Mouse (Mus musculus) neural tube, embryonic 14.5 days (tissue): ENCODE measurements around the gene Islr. TPM values are rescaled to one million over a fixed set of nuclear protein-coding genes. Genes with fewer than 3 reads are reported as not detected.

Experiments used
- ATAC-seq: fragments of 200-750 bp; cut with Nextera tagmentation; 2 replicates; pipeline ENCODE4 v1.8.0; 2017; ENCODE audit warnings: low read depth, mild to moderate bottlenecking, moderate TSS enrichment, moderate library complexity
- H3K27ac ChIP-seq: fragments of 300-500 bp; sonication (generic); 2 replicates; pipeline ENCODE4 v1.5.1; 2014; ENCODE audit warnings: low read depth, mild to moderate bottlenecking, control low read depth, low read length, moderate library complexity, mixed read lengths
- H3K27me3 ChIP-seq: fragments of 300-500 bp; sonication (generic); 2 replicates; pipeline ENCODE4 v1.6.1; 2014; ENCODE audit warnings: low read length; ENCODE audit not compliant: control insufficient read depth, insufficient read depth
- H3K36me3 ChIP-seq: fragments of 300-500 bp; sonication (generic); 2 replicates; pipeline ENCODE4 v1.6.1; 2014; ENCODE audit warnings: low read length, mixed read lengths; ENCODE audit not compliant: control insufficient read depth, insufficient read depth
- H3K4me1 ChIP-seq: fragments of 300-500 bp; sonication (generic); 2 replicates; pipeline ENCODE4 v1.6.1; 2014; ENCODE audit warnings: low read length; ENCODE audit not compliant: control insufficient read depth, insufficient read depth
- H3K4me2 ChIP-seq: fragments of 300-500 bp; sonication (generic); 2 replicates; pipeline ENCODE4 v1.6.1; 2014; ENCODE audit warnings: mild to moderate bottlenecking, low read depth, low read length, control low read depth
- H3K4me3 ChIP-seq: fragments of 300-500 bp; sonication (generic); 2 replicates; pipeline ENCODE4 v1.5.1; 2014; ENCODE audit warnings: low read depth, low read length, control low read depth, mixed read lengths
- H3K9ac ChIP-seq: fragments of 300-500 bp; sonication (generic); replicated peaks from 2 replicates; pipeline ENCODE4 v1.6.1; 2014; ENCODE audit warnings: low read depth, mild to moderate bottlenecking, control low read depth, low read length, mixed read lengths
- H3K9me3 ChIP-seq: fragments of 300-500 bp; sonication (generic); 2 replicates; pipeline ENCODE4 v1.6.1; 2016; ENCODE audit warnings: low read length; ENCODE audit not compliant: control insufficient read depth
- WGBS: fragments of 180-500 bp; shearing (Covaris S2); extraction: QIAGEN DNeasy Blood & Tissue Kit; methylation state at CpG from one replicate; pipeline ENCODE4 v1.1.7; 2014; 5-methylcytosine and 5-hydroxymethylcytosine counted together
- polyA plus RNA-seq: library from polyadenylated mRNA; unstranded; fragments of >200 nt; fragmentation: Nextera tagmentation; extraction: Ambion mirVana; gene quantifications from 2 replicates; pipeline ENCODE4 v1.2.1, GENCODE M21; 2014

The Islr gene
- polyA plus RNA-seq, 1 experiment from 2014 or later = 1.5 TPM

- Histone ChIP-seq H3K27me3 (no peaks in the 10 kb centered on the region), H3K9me3 (no peaks in the 10 kb centered on the region), H3K4me1 (peaks cover 34% of the 10 kb centered on the region), H3K36me3 (no peaks in the 10 kb centered on the region), H3K4me3 (no peak overlapping the region), H3K9ac (no peak overlapping the region), H3K27ac (no peak overlapping the region), H3K4me2 (no peak overlapping the region)
- no peak for ATAC-seq
- WGBS = 26% methylated on average over 7 of the region's 7 CpGs
Measured at GRCm38 (mm10) chr9:58116024-58116651, 88.0 kb downstream of the Islr start.

GRCm38 (mm10) chr9:58115297-58115925 lies 88.7 kb downstream of the Islr start:
- H3K27ac ChIP-seq = no peak overlapping the region
- no peaks in the 10 kb centered on the region for H3K9me3 ChIP-seq
- ATAC-seq = no peak
- no peak overlapping the region for H3K4me3 ChIP-seq
- peaks cover 39% of the 10 kb centered on the region for H3K4me1 ChIP-seq
- no peak overlapping the region for H3K9ac ChIP-seq
- H3K4me2 ChIP-seq = no peak overlapping the region
- no peaks in the 10 kb centered on the region for H3K36me3 ChIP-seq
- H3K27me3 ChIP-seq = no peaks in the 10 kb centered on the region
- 12% methylated on average over 7 of the region's 7 CpGs for WGBS

- Histone ChIP-seq H3K4me2 (0 out of 2 replicates have a peak overlapping the region, but pooled peaks have one; percentile 15), H3K27me3 (no peaks in the 10 kb centered on the region), H3K27ac (peak overlapping the region; percentile 90; the same call in 1 of the 2 replicates), H3K4me3 (no peak overlapping the region), H3K9me3 (no peaks in the 10 kb centered on the region), H3K36me3 (no peaks in the 10 kb centered on the region), H3K9ac (no peak overlapping the region; the same call in 1 of the 2 replicates), H3K4me1 (peaks cover 40% of the 10 kb centered on the region)
- 3% methylated on average over 9 of the region's 9 CpGs for WGBS
- ATAC-seq = no peak
Measured at GRCm38 (mm10) chr9:58114019-58114418, 90.1 kb downstream of the Islr start.

- Histone ChIP-seq H3K4me2 (peak overlapping the region; percentile 15; the same call in 1 of the 2 replicates), H3K27me3 (no peaks in the 10 kb centered on the region), H3K4me3 (no peak overlapping the region), H3K9me3 (no peaks in the 10 kb centered on the region), H3K36me3 (no peaks in the 10 kb centered on the region), H3K9ac (peak overlapping the region; percentile 32), H3K27ac (peak overlapping the region; percentile 90), H3K4me1 (peaks cover 40% of the 10 kb centered on the region)
- ATAC-seq = peak; percentile 71
- 1% methylated on average over 22 of the region's 22 CpGs for WGBS
Measured at GRCm38 (mm10) chr9:58113279-58113884, 90.7 kb downstream of the Islr start.

- 0% methylated on average over 6 of the region's 6 CpGs for WGBS
- Histone ChIP-seq H3K4me1 (peaks cover 40% of the 10 kb centered on the region), H3K27me3 (no peaks in the 10 kb centered on the region)
Measured at GRCm38 (mm10) chr9:58112866-58113278, 91.2 kb downstream of the Islr start.

GRCm38 (mm10) chr9:58112321-58112751 lies 91.8 kb downstream of the Islr start:
- Histone ChIP-seq H3K36me3 (no peaks in the 10 kb centered on the region), H3K27ac (peak overlapping the region; percentile 90), H3K4me2 (peak overlapping the region; percentile 15; the same call in 1 of the 2 replicates), H3K4me1 (peaks cover 40% of the 10 kb centered on the region), H3K9ac (0 out of 2 replicates have a peak overlapping the region, but pooled peaks have one; percentile 12), H3K4me3 (no peak overlapping the region), H3K27me3 (no peaks in the 10 kb centered on the region), H3K9me3 (no peaks in the 10 kb centered on the region)
- peak; percentile 39 for ATAC-seq
- 6% methylated on average over 6 of the region's 6 CpGs for WGBS

More at GRCm38 (mm10) chr9:58112866-58113278, 91.2 kb downstream of the Islr start:
- H3K4me2 ChIP-seq = peak overlapping the region; percentile 15; the same call in 1 of the 2 replicates
- peak overlapping the region; percentile 32 for H3K9ac ChIP-seq
- H3K36me3 ChIP-seq = no peaks in the 10 kb centered on the region
- H3K4me3 ChIP-seq = no peak overlapping the region
- H3K9me3 ChIP-seq = no peaks in the 10 kb centered on the region
- peak overlapping the region; percentile 90 for H3K27ac ChIP-seq
- ATAC-seq = peak; percentile 72

- H3K9me3 ChIP-seq = no peaks in the 10 kb centered on the region
- no peaks in the 10 kb centered on the region for H3K27me3 ChIP-seq
- no peaks in the 10 kb centered on the region for H3K36me3 ChIP-seq
- no peak overlapping the region for H3K4me3 ChIP-seq
- peak overlapping the region; percentile 90; the same call in 1 of the 2 replicates for H3K27ac ChIP-seq
- H3K9ac ChIP-seq = no peak overlapping the region
- H3K4me2 ChIP-seq = no peak overlapping the region
- WGBS = 25% methylated on average over 6 of the region's 6 CpGs
- no peak for ATAC-seq
- H3K4me1 ChIP-seq = peaks cover 40% of the 10 kb centered on the region
Measured at GRCm38 (mm10) chr9:58111431-58111830, 92.7 kb downstream of the Islr start.

GRCm38 (mm10) chr9:58110787-58111186 lies 93.3 kb downstream of the Islr start:
- Histone ChIP-seq H3K4me3 (no peak overlapping the region), H3K27ac (0 out of 2 replicates have a peak overlapping the region, but pooled peaks have one; percentile 28), H3K27me3 (no peaks in the 10 kb centered on the region), H3K36me3 (no peaks in the 10 kb centered on the region), H3K4me2 (no peak overlapping the region), H3K9me3 (no peaks in the 10 kb centered on the region), H3K4me1 (peaks cover 46% of the 10 kb centered on the region), H3K9ac (0 out of 2 replicates have a peak overlapping the region, but pooled peaks have one; percentile 25)
- ATAC-seq = no peak
- 57% methylated on average over 5 of the region's 5 CpGs for WGBS

GRCm38 (mm10) chr9:58107494-58107893 lies 96.6 kb downstream of the Islr start:
- WGBS = 44% methylated on average over 5 of the region's 5 CpGs
- ATAC-seq = no peak
- no peak overlapping the region for H3K9ac ChIP-seq

More at GRCm38 (mm10) chr9:58107494-58107893, 96.6 kb downstream of the Islr start:
- H3K36me3 ChIP-seq = no peaks in the 10 kb centered on the region
- H3K9me3 ChIP-seq = no peaks in the 10 kb centered on the region
- H3K4me2 ChIP-seq = no peak overlapping the region
- no peak overlapping the region for H3K27ac ChIP-seq
- H3K4me1 ChIP-seq = peaks cover 26% of the 10 kb centered on the region
- H3K4me3 ChIP-seq = no peak overlapping the region
- H3K27me3 ChIP-seq = no peaks in the 10 kb centered on the region
